Mouse (Mus musculus): ENCODE data around the gene Ubqln1.

- TF ChIP-seq CTCF (IDR thresholded peaks at IDR 0.05; ENCODE audit: borderline replicate concordance, insufficient read depth, low read depth, low read length) (no peak), POLR2A (IDR thresholded peaks at IDR 0.05; ENCODE audit: borderline replicate concordance, insufficient read depth, low read length) (peak; percentile 41; the same call in 1 of the 2 replicates)
Observed at GRCm38 (mm10) chr13:58128396-58128767, 87.1 kb downstream of the Ubqln1 start, which contains the start of gene Hnrnpa0.
